Mouse (Mus musculus) c-Kit-positive CD71-positive TER-119-positive erythroid progenitor cells, embryonic 14.5 days (primary cell): ENCODE measurements around the gene Fnbp1.

ENCODE experiments used
- DNase-seq: peaks from one replicate; pipeline ENCODE4 v3.0.0-alpha.2; 2013; ENCODE audit warnings: low spot score

Gene Fnbp1

GRCm38 (mm10) chr2:31096119-31096518 lies 45.7 kb downstream of the Fnbp1 start:
- DNase-seq: no peak

- no peak for DNase-seq
These were observed 47.2 kb downstream of the Fnbp1 start for GRCm38 (mm10) chr2:31094565-31094964.

GRCm38 (mm10) chr2:31092939-31093338 lies 48.9 kb downstream of the Fnbp1 start:
- no peak for DNase-seq

GRCm38 (mm10) chr2:31091182-31091581 lies 50.6 kb downstream of the Fnbp1 start:
- no peak for DNase-seq

- DNase-seq: no peak
These were observed 52.2 kb downstream of the Fnbp1 start for GRCm38 (mm10) chr2:31089607-31090006.

GRCm38 (mm10) chr2:31088871-31089270 lies 52.9 kb downstream of the Fnbp1 start:
- no peak for DNase-seq

GRCm38 (mm10) chr2:31087663-31088661 lies 53.8 kb downstream of the Fnbp1 start:
- no peak for DNase-seq

GRCm38 (mm10) chr2:31087085-31087484 lies 54.7 kb downstream of the Fnbp1 start:
- DNase-seq: no peak

- no peak for DNase-seq
These were observed 55.3 kb downstream of the Fnbp1 start for GRCm38 (mm10) chr2:31086543-31086942.

- no peak for DNase-seq
These were observed 57.5 kb downstream of the Fnbp1 start for GRCm38 (mm10) chr2:31084169-31084850.

GRCm38 (mm10) chr2:31083372-31083771 lies 58.4 kb downstream of the Fnbp1 start:
- no peak for DNase-seq

- DNase-seq: peak; percentile 50
These were observed 59.2 kb downstream of the Fnbp1 start for GRCm38 (mm10) chr2:31082639-31083038.

- DNase-seq: no peak
These were observed 60.5 kb downstream of the Fnbp1 start for GRCm38 (mm10) chr2:31081349-31081748.

GRCm38 (mm10) chr2:31079117-31079516 lies 62.7 kb downstream of the Fnbp1 start:
- DNase-seq: no peak

- DNase-seq: no peak
These were observed 64.2 kb downstream of the Fnbp1 start for GRCm38 (mm10) chr2:31077574-31077973.

- no peak for DNase-seq
These were observed 65.3 kb downstream of the Fnbp1 start for GRCm38 (mm10) chr2:31076351-31077140.

GRCm38 (mm10) chr2:31075836-31076235 lies 66.0 kb downstream of the Fnbp1 start:
- DNase-seq: no peak

GRCm38 (mm10) chr2:31075168-31075567 lies 66.6 kb downstream of the Fnbp1 start:
- no peak for DNase-seq

- no peak for DNase-seq
These were observed 72.3 kb downstream of the Fnbp1 start for GRCm38 (mm10) chr2:31069506-31069905.

- DNase-seq: no peak
These were observed 72.7 kb downstream of the Fnbp1 start for GRCm38 (mm10) chr2:31069114-31069445.

- DNase-seq: no peak
These were observed 73.3 kb downstream of the Fnbp1 start for GRCm38 (mm10) chr2:31068246-31069113.
